In the genomic region with DNA sequence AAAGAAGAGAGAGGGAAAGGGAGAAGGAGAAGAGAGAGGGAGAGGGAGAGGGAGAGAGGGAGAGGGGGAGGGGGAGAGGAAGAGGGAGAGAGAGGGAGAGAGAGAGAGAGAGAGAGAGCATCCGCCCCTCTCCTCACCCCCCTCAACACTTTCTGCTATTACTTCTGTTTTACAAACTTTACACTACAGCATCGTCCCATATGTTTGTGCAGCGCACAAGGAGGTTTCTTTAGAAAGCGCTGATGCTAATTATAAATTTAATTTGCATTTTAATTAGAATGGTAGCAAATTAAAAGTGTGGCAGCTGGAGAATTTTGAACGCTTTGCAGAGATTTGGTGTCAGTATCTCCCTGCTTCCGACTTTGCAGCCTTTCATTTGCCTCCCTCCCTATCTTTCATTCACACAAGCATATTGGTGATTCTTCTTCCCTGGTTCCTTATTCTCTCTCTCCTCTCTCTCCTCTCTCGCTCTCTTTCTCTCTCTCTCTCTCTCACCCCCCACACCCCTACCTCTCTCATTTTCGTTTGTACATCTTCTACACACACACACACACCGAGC, we compare ENCODE assay signal across 26 mouse cellular contexts.
DNase-seq lines count a peak whose midpoint lies in the region; ATAC-seq and TF ChIP-seq lines count a peak whose summit lies in the region.
"Had no signal": no experiment of that assay in that cellular context is flagged by ENCODE, and none has a peak within 500 bp of the region (broad histone marks: within the 10 kb centered on the region; RNA-seq: fewer than 3 reads in every experiment).

No protein-coding gene starts in this region.

- H3K27ac ChIP-seq in hindbrain, embryonic 12.5 days: no peak overlapping the region; the same call in 1 of the 2 replicates
- no peak overlapping the region for H3K27ac ChIP-seq in hindbrain, embryonic 16.5 days (ENCODE audit: low read depth, low read length)
- no peak overlapping the region for H3K27ac ChIP-seq in midbrain, postnatal 0 days (ENCODE audit: low read depth, low read length)
- no peak overlapping the region for H3K27ac ChIP-seq in midbrain, embryonic 13.5 days
- peak overlapping the region; percentile 62 for H3K27ac ChIP-seq in forebrain, embryonic 16.5 days (ENCODE audit: low read length)
- H3K27ac ChIP-seq in neural tube, embryonic 15.5 days (replicated peaks): no peak overlapping the region
- H3K27ac ChIP-seq: heart, adult 2 months; kidney, postnatal 0 days; limb, embryonic 12.5 days; liver, embryonic 12.5 days had no signal

- no peak for TF ChIP-seq CTCF in midbrain, postnatal 0 days (IDR thresholded peaks at IDR 0.05)

- no peaks in the 10 kb centered on the region for H3K36me3 ChIP-seq in hindbrain, embryonic 12.5 days
- no peaks in the 10 kb centered on the region for H3K36me3 ChIP-seq in hindbrain, embryonic 16.5 days (ENCODE audit: control insufficient read depth, insufficient read depth, low read length)
- no peaks in the 10 kb centered on the region for H3K36me3 ChIP-seq in midbrain, postnatal 0 days (ENCODE audit: insufficient read depth, low read length)
- no peaks in the 10 kb centered on the region for H3K36me3 ChIP-seq in midbrain, embryonic 13.5 days
- H3K36me3 ChIP-seq in forebrain, embryonic 16.5 days (ENCODE audit: control insufficient read depth, insufficient read depth): no peaks in the 10 kb centered on the region
- H3K36me3 ChIP-seq in neural tube, embryonic 15.5 days: no peaks in the 10 kb centered on the region
- H3K36me3 ChIP-seq: G1E; heart, embryonic 13.5 days; limb, embryonic 12.5 days; liver, embryonic 12.5 days had no signal

- no peaks in the 10 kb centered on the region for H3K27me3 ChIP-seq in hindbrain, embryonic 12.5 days
- H3K27me3 ChIP-seq in hindbrain, embryonic 16.5 days (replicated peaks; ENCODE audit: control insufficient read depth, insufficient read depth, low read length): no peaks in the 10 kb centered on the region
- H3K27me3 ChIP-seq in midbrain, postnatal 0 days (ENCODE audit: insufficient read depth, low read length): no peaks in the 10 kb centered on the region
- H3K27me3 ChIP-seq in midbrain, embryonic 13.5 days: no peaks in the 10 kb centered on the region
- H3K27me3 ChIP-seq in forebrain, embryonic 16.5 days (replicated peaks; ENCODE audit: control insufficient read depth, insufficient read depth, low read length): no peaks in the 10 kb centered on the region
- H3K27me3 ChIP-seq in neural tube, embryonic 15.5 days (replicated peaks): no peaks in the 10 kb centered on the region
- H3K27me3 ChIP-seq: CH12.LX; heart, embryonic 13.5 days; limb, embryonic 12.5 days; liver, embryonic 12.5 days had no signal

- no peak overlapping the region for H3K4me2 ChIP-seq in hindbrain, embryonic 12.5 days (replicated peaks)
- no peak overlapping the region for H3K4me2 ChIP-seq in hindbrain, embryonic 16.5 days (ENCODE audit: low read length)
- no peak overlapping the region for H3K4me2 ChIP-seq in midbrain, postnatal 0 days (ENCODE audit: low read depth, low read length, poor library complexity, severe bottlenecking)
- no peak overlapping the region for H3K4me2 ChIP-seq in midbrain, embryonic 13.5 days (replicated peaks)
- no peak overlapping the region for H3K4me2 ChIP-seq in forebrain, embryonic 16.5 days (ENCODE audit: low read length)
- no peak overlapping the region for H3K4me2 ChIP-seq in neural tube, embryonic 15.5 days
- H3K4me2 ChIP-seq: limb, embryonic 12.5 days; liver, embryonic 12.5 days had no signal

- peak; percentile 35; the same call in 1 of the 2 replicates for ATAC-seq in hindbrain, embryonic 12.5 days (ENCODE audit: low FRiP score)
- ATAC-seq in hindbrain, embryonic 16.5 days: no peak
- ATAC-seq in midbrain, postnatal 0 days (ENCODE audit: low FRiP score): no peak
- no peak for ATAC-seq in midbrain, embryonic 13.5 days
- ATAC-seq in forebrain, embryonic 16.5 days: peak; percentile 93
- ATAC-seq in neural tube, embryonic 15.5 days (ENCODE audit: low FRiP score): no peak
- ATAC-seq: liver, embryonic 12.5 days; Patski had no signal

- H3K4me3 ChIP-seq in hindbrain, embryonic 12.5 days: no peak overlapping the region
- H3K4me3 ChIP-seq in hindbrain, embryonic 16.5 days (ENCODE audit: low read length): no peak overlapping the region
- no peak overlapping the region for H3K4me3 ChIP-seq in midbrain, postnatal 0 days (ENCODE audit: low read depth, low read length)
- no peak overlapping the region for H3K4me3 ChIP-seq in midbrain, embryonic 13.5 days (replicated peaks)
- H3K4me3 ChIP-seq in forebrain, embryonic 16.5 days (replicated peaks; ENCODE audit: low read length): no peak overlapping the region
- no peak overlapping the region for H3K4me3 ChIP-seq in neural tube, embryonic 15.5 days (replicated peaks)
- H3K4me3 ChIP-seq: heart, adult 2 months; limb, embryonic 12.5 days; liver, embryonic 12.5 days had no signal

- H3K4me1 ChIP-seq in hindbrain, embryonic 12.5 days: peaks cover 19% of the 10 kb centered on the region
- no peaks in the 10 kb centered on the region for H3K4me1 ChIP-seq in hindbrain, embryonic 16.5 days (ENCODE audit: control insufficient read depth, insufficient read depth, low read depth, low read length)
- no peaks in the 10 kb centered on the region; the same call in 1 of the 2 replicates for H3K4me1 ChIP-seq in midbrain, postnatal 0 days (ENCODE audit: insufficient read depth, low read length)
- H3K4me1 ChIP-seq in midbrain, embryonic 13.5 days (replicated peaks): peaks cover 21% of the 10 kb centered on the region; the same call in 1 of the 2 replicates
- H3K4me1 ChIP-seq in forebrain, embryonic 16.5 days (replicated peaks; ENCODE audit: control insufficient read depth, insufficient read depth, low read length): peaks cover 17% of the 10 kb centered on the region
- H3K4me1 ChIP-seq in neural tube, embryonic 15.5 days: no peaks in the 10 kb centered on the region
- H3K4me1 ChIP-seq: limb, embryonic 12.5 days; liver, embryonic 12.5 days had no signal

- H3K9me3 ChIP-seq in hindbrain, embryonic 12.5 days (replicated peaks): no peaks in the 10 kb centered on the region
- H3K9me3 ChIP-seq in hindbrain, embryonic 16.5 days (ENCODE audit: control insufficient read depth, low read length): no peaks in the 10 kb centered on the region
- H3K9me3 ChIP-seq in midbrain, postnatal 0 days (ENCODE audit: low read length): no peaks in the 10 kb centered on the region
- H3K9me3 ChIP-seq in midbrain, embryonic 13.5 days: no peaks in the 10 kb centered on the region
- no peaks in the 10 kb centered on the region for H3K9me3 ChIP-seq in forebrain, embryonic 16.5 days (ENCODE audit: control insufficient read depth, low read length)
- no peaks in the 10 kb centered on the region for H3K9me3 ChIP-seq in neural tube, embryonic 15.5 days (replicated peaks)
- H3K9me3 ChIP-seq: heart, embryonic 13.5 days; limb, embryonic 12.5 days; liver, embryonic 12.5 days had no signal

- no peak overlapping the region for H3K9ac ChIP-seq in hindbrain, embryonic 12.5 days
- no peak overlapping the region for H3K9ac ChIP-seq in hindbrain, embryonic 16.5 days (ENCODE audit: low read depth, low read length)
- H3K9ac ChIP-seq in midbrain, postnatal 0 days (replicated peaks; ENCODE audit: low read length, poor library complexity, severe bottlenecking): no peak overlapping the region
- H3K9ac ChIP-seq in midbrain, embryonic 13.5 days (replicated peaks): no peak overlapping the region
- no peak overlapping the region for H3K9ac ChIP-seq in forebrain, embryonic 16.5 days (replicated peaks; ENCODE audit: low read depth, low read length)
- no peak overlapping the region for H3K9ac ChIP-seq in neural tube, embryonic 15.5 days (replicated peaks)
- H3K9ac ChIP-seq: heart, embryonic 13.5 days; limb, embryonic 12.5 days; liver, embryonic 12.5 days had no signal

- DNase-seq in midbrain, postnatal 0 days (ENCODE audit: low spot score): peak; percentile 8
- DNase-seq in telencephalon, adult 2 months (ENCODE audit: low read depth, low spot score): peak; percentile 21
- DNase-seq in adrenal gland, adult 8-10 months: no peak
- DNase-seq: cerebellum, adult 2 months; cerebellum, postnatal 36 days; embryo, embryonic 11 days; gastrocnemius, postnatal 14 days; heart, adult 2 months; heart, postnatal 14 days; kidney, adult 11 months; layer of hippocampus, postnatal 36 days; lung, adult 18-20 months; lung, postnatal 14 days; right cerebral cortex, postnatal 14 days had no signal

- whole genome bisulfite sequencing in hindbrain, embryonic 12.5 days: 56% methylated on average over 9 of the region's 9 CpGs
- WGBS in hindbrain, embryonic 16.5 days: 36% methylated on average over 9 of the region's 9 CpGs
- WGBS in midbrain, postnatal 0 days: 60% methylated on average over 9 of the region's 9 CpGs
- 49% methylated on average over 9 of the region's 9 CpGs for WGBS in midbrain, embryonic 13.5 days
- 21% methylated on average over 9 of the region's 9 CpGs for WGBS in forebrain, embryonic 16.5 days
- WGBS in neural tube, embryonic 15.5 days: 46% methylated on average over 9 of the region's 9 CpGs

Comparison
In these comparisons a context has a peak if more than half of its experiments do, and no peak if none do; other contexts are left out.
1. ATAC-seq: peak in hindbrain, embryonic 12.5 days (single experiment) and forebrain, embryonic 16.5 days (single experiment); none in hindbrain, embryonic 16.5 days (single experiment), midbrain, postnatal 0 days (single experiment), midbrain, embryonic 13.5 days (single experiment) and neural tube, embryonic 15.5 days (single experiment).